Mouse (Mus musculus): ENCODE measurements around the gene Yars2. TPM values are rescaled to one million over a fixed set of nuclear protein-coding genes. Genes with fewer than 3 reads are reported as not detected.

Gene Yars2
- 51.2 and 54.3 TPM in 2 replicates for polyA plus RNA-seq (2016; fragmentation: Nextera tagmentation; extraction: Ambion mirVana)

DNA sequence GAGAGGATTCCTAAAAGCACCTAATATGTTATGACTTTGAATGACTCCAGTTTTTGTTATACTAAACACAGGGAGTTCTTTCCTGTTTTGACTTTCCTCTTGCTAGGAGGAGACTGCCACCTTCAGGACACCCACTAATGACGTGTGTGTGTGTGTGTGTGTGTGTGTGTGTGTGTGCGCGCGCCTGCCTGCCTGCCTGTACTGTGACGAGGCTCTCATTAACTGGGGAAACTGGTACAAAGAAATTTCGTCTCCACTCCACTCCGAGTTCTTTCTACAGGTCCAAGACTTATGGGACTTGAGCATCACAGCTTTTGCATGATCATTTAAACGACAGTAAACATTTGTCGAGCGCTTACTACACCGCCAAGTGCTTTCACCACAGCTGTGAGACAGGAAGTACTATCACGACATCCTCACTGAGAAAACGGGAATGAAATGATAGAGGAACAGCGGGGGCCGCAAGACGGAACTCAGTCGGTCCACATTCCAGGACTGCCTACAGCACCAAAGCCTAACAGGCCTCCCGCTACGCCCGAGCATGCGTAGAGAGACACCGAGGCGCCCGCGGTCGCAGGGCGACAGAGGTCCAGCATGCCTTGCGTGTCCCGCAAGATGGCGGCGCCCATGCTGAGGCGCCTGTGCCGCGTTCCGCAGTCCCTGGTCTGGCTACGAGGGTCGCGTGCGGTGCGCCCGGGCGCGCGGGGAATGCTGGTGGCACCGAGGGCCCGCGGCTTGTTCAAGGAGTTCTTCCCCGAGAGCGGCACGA lies at the start of gene Yars2:
Gene Yars2 (plus strand): TSS at position 597 of the 769 bp plus-strand sequence.
- peak within 1 kb of the TSS; percentile 90 for H3K4me2 ChIP-seq
- no peaks in the 10 kb centered on the region for H3K9me3 ChIP-seq (replicated peaks)
- ATAC-seq (ENCODE audit: insufficient number of reproducible peaks, low FRiP score), result peak; percentile 99
- H3K27ac ChIP-seq (ENCODE audit: poor library complexity, severe bottlenecking), result peak within 1 kb of the TSS; percentile 88
- peak within 1 kb of the TSS; percentile 86 for H3K9ac ChIP-seq
- peaks cover 13% of the 10 kb centered on the region for H3K36me3 ChIP-seq
- WGBS, result under 1% methylated on average over 50 of the region's 50 CpGs
- H3K27me3 ChIP-seq (replicated peaks), result no peaks in the 10 kb centered on the region
- H3K4me3 ChIP-seq, result peak within 1 kb of the TSS; percentile 84
- H3K4me1 ChIP-seq (replicated peaks), result peaks cover 9% of the 10 kb centered on the region

GRCm38 (mm10) chr16:16253326-16254074 lies 49.3 kb upstream of the Yars2 start:
- H3K27ac ChIP-seq (ENCODE audit: poor library complexity, severe bottlenecking), result peak overlapping the region; percentile 71
- H3K4me1 ChIP-seq (replicated peaks), result peaks cover 43% of the 10 kb centered on the region
- H3K9ac ChIP-seq, result peak overlapping the region; percentile 21; the same call in 1 of the 2 replicates
- H3K9me3 ChIP-seq (replicated peaks), result no peaks in the 10 kb centered on the region
- H3K4me2 ChIP-seq, result no peak overlapping the region
- ATAC-seq (ENCODE audit: insufficient number of reproducible peaks, low FRiP score), result peak; percentile 72
- H3K4me3 ChIP-seq, result no peak overlapping the region
- H3K27me3 ChIP-seq (replicated peaks), result no peaks in the 10 kb centered on the region
- 31% methylated on average over 4 of the region's 4 CpGs for WGBS
- H3K36me3 ChIP-seq, result peaks cover 33% of the 10 kb centered on the region

- Histone ChIP-seq H3K9me3 (replicated peaks) (no peaks in the 10 kb centered on the region), H3K9ac (no peak overlapping the region), H3K36me3 (peaks cover 39% of the 10 kb centered on the region), H3K4me2 (no peak overlapping the region), H3K27ac (ENCODE audit: poor library complexity, severe bottlenecking) (peak overlapping the region; percentile 87), H3K4me3 (no peak overlapping the region), H3K27me3 (replicated peaks) (no peaks in the 10 kb centered on the region), H3K4me1 (replicated peaks) (peaks cover 47% of the 10 kb centered on the region)
- ATAC-seq (ENCODE audit: insufficient number of reproducible peaks, low FRiP score), result no peak
- WGBS, result 58% methylated on average over 1 of the region's 1 CpGs
These were observed 47.5 kb upstream of the Yars2 start for GRCm38 (mm10) chr16:16255217-16255616.

DNA sequence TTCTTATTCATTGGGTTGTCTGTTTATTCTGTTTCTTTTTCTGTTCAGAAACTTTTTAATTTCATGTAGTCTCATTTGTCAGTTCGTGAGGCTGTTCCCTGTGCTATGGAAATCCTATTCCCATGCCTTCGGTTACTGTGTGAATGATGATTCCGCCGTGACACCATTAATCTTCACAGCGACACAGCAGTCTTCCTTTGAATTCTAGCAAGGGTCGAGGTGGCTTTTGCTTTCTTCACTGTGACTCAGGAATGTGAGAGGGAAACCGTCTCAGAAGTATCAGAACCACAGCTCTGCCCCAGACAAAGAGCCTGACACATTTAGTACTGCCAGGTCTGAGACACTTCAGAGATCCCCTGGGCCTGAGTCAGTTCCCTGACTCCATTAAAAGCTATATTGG lies 46.9 kb upstream of the Yars2 start:
- 33% methylated on average over 7 of the region's 7 CpGs for WGBS
- H3K4me3 ChIP-seq, result no peak overlapping the region
- H3K27ac ChIP-seq (ENCODE audit: poor library complexity, severe bottlenecking), result peak overlapping the region; percentile 86
- H3K9me3 ChIP-seq (replicated peaks), result no peaks in the 10 kb centered on the region
- H3K27me3 ChIP-seq (replicated peaks), result no peaks in the 10 kb centered on the region
- ATAC-seq (ENCODE audit: insufficient number of reproducible peaks, low FRiP score), result no peak
- peaks cover 42% of the 10 kb centered on the region for H3K36me3 ChIP-seq
- no peak overlapping the region for H3K4me2 ChIP-seq
- peaks cover 43% of the 10 kb centered on the region for H3K4me1 ChIP-seq (replicated peaks)
- H3K9ac ChIP-seq, result peak overlapping the region; percentile 0; the same call in 1 of the 2 replicates

- no peak overlapping the region for H3K9ac ChIP-seq
- peaks cover 45% of the 10 kb centered on the region for H3K36me3 ChIP-seq
These were observed 46.1 kb upstream of the Yars2 start for GRCm38 (mm10) chr16:16256672-16257071.

DNA sequence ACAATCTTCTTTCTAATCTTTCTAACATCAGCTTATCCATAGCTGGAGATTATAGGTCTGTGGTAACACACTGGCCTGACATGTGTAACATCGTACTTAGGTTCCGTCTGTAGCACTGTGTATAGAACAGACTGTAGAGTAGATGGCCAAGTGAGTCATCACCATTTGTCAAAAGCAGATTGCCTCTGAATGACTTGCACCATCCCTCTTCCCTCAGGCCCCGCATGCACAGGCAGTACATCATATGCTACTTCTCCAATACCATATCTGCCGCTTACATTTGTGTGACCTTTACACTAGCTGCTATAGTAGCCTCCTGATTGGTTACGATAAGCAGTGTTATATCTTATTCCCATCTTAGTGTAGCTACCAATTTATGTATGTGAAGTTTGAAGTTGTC lies 41.9 kb upstream of the Yars2 start:
- peaks cover 30% of the 10 kb centered on the region for H3K4me1 ChIP-seq (replicated peaks)
- no peak overlapping the region for H3K4me2 ChIP-seq
- no peaks in the 10 kb centered on the region for H3K9me3 ChIP-seq (replicated peaks)
- peaks cover 61% of the 10 kb centered on the region for H3K36me3 ChIP-seq
- WGBS, result 90% methylated on average over 5 of the region's 5 CpGs
- no peaks in the 10 kb centered on the region for H3K27me3 ChIP-seq (replicated peaks)
- no peak overlapping the region for H3K27ac ChIP-seq (ENCODE audit: poor library complexity, severe bottlenecking)
- H3K4me3 ChIP-seq, result no peak overlapping the region
- no peak for ATAC-seq (ENCODE audit: insufficient number of reproducible peaks, low FRiP score)
- no peak overlapping the region for H3K9ac ChIP-seq

More at GRCm38 (mm10) chr16:16256672-16257071, 46.1 kb upstream of the Yars2 start:
- peak; percentile 82 for ATAC-seq (ENCODE audit: insufficient number of reproducible peaks, low FRiP score)
- 5% methylated on average over 1 of the region's 1 CpGs for WGBS
- H3K9me3 ChIP-seq (replicated peaks), result no peaks in the 10 kb centered on the region
- H3K4me2 ChIP-seq, result peak overlapping the region; percentile 8; the same call in 1 of the 2 replicates
- no peak overlapping the region for H3K4me3 ChIP-seq
- peaks cover 43% of the 10 kb centered on the region for H3K4me1 ChIP-seq (replicated peaks)
- H3K27me3 ChIP-seq (replicated peaks), result no peaks in the 10 kb centered on the region
- H3K27ac ChIP-seq (ENCODE audit: poor library complexity, severe bottlenecking), result peak overlapping the region; percentile 93

- H3K4me3 ChIP-seq, result no peak overlapping the region
These were observed 41.3 kb upstream of the Yars2 start for GRCm38 (mm10) chr16:16261481-16261880.

DNA sequence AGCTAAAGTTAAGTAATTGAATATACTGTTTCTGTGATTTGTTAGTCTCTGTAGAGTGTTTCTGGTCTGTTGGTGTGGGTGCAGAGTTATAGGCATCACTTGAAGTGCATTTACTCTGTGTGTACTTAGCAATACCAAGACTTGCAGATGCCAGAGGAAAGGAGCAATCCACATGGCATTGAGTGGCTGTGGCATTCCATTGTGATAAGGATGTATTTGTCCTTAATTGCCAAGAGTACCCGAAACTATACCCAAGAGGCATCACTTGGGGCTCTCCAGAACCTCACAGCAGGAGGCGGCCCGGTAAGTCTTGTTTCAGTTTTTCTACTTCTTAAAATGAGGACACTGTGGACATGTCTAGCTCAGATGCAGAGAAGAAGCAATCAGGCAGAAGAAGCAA lies 40.3 kb upstream of the Yars2 start:
- H3K9me3 ChIP-seq (replicated peaks), result no peaks in the 10 kb centered on the region
- H3K4me3 ChIP-seq, result no peak overlapping the region
- peaks cover 18% of the 10 kb centered on the region for H3K4me1 ChIP-seq (replicated peaks)
- no peak overlapping the region for H3K27ac ChIP-seq (ENCODE audit: poor library complexity, severe bottlenecking)
- H3K27me3 ChIP-seq (replicated peaks), result no peaks in the 10 kb centered on the region
- no peak overlapping the region for H3K9ac ChIP-seq
- peaks cover 67% of the 10 kb centered on the region for H3K36me3 ChIP-seq
- 79% methylated on average over 3 of the region's 3 CpGs for WGBS
- no peak overlapping the region for H3K4me2 ChIP-seq
- no peak for ATAC-seq (ENCODE audit: insufficient number of reproducible peaks, low FRiP score)

More at GRCm38 (mm10) chr16:16261481-16261880, 41.3 kb upstream of the Yars2 start:
- peaks cover 61% of the 10 kb centered on the region for H3K36me3 ChIP-seq
- no peaks in the 10 kb centered on the region for H3K27me3 ChIP-seq (replicated peaks)
- H3K4me2 ChIP-seq, result no peak overlapping the region
- H3K9me3 ChIP-seq (replicated peaks), result no peaks in the 10 kb centered on the region
- no peak for ATAC-seq (ENCODE audit: insufficient number of reproducible peaks, low FRiP score)
- peaks cover 27% of the 10 kb centered on the region for H3K4me1 ChIP-seq (replicated peaks)
- no peak overlapping the region for H3K9ac ChIP-seq
- 87% methylated on average over 6 of the region's 6 CpGs for WGBS
- H3K27ac ChIP-seq (ENCODE audit: poor library complexity, severe bottlenecking), result no peak overlapping the region

- Histone ChIP-seq H3K27ac (ENCODE audit: poor library complexity, severe bottlenecking) (peak overlapping the region; percentile 15; the same call in 1 of the 2 replicates), H3K9ac (no peak overlapping the region), H3K4me3 (no peak overlapping the region), H3K9me3 (replicated peaks) (no peaks in the 10 kb centered on the region), H3K4me2 (no peak overlapping the region), H3K27me3 (replicated peaks) (no peaks in the 10 kb centered on the region), H3K4me1 (replicated peaks) (no peaks in the 10 kb centered on the region), H3K36me3 (peaks cover 56% of the 10 kb centered on the region)
- ATAC-seq (ENCODE audit: insufficient number of reproducible peaks, low FRiP score), result no peak
- WGBS, result 67% methylated on average over 3 of the region's 3 CpGs
These were observed 29.8 kb upstream of the Yars2 start for GRCm38 (mm10) chr16:16272978-16273377.

DNA sequence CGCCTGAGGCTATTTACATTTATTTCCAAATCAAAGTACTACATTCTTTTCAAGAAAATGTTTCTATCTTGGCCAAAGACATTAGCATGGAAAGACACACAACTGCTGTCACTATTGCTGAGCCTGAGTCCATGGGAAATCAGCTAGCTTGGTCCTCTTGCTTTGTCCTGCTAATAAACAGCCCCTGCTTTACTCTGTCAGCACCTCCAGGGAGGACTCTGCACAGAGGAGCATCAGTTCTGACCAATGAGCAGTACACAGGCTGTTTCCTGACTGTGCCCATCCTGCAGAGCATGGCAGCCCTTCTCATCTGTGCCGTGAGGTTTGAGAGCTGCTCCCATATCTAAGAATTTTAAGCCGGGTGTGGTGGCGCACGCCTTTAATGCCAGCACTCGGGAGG lies 29.0 kb upstream of the Yars2 start:
- Histone ChIP-seq H3K4me3 (no peak overlapping the region), H3K9ac (no peak overlapping the region), H3K36me3 (peaks cover 50% of the 10 kb centered on the region), H3K4me1 (replicated peaks) (peaks cover 4% of the 10 kb centered on the region), H3K27me3 (replicated peaks) (no peaks in the 10 kb centered on the region), H3K4me2 (no peak overlapping the region), H3K9me3 (replicated peaks) (no peaks in the 10 kb centered on the region), H3K27ac (ENCODE audit: poor library complexity, severe bottlenecking) (no peak overlapping the region)
- WGBS, result 75% methylated on average over 6 of the region's 6 CpGs
- ATAC-seq (ENCODE audit: insufficient number of reproducible peaks, low FRiP score), result no peak

DNA sequence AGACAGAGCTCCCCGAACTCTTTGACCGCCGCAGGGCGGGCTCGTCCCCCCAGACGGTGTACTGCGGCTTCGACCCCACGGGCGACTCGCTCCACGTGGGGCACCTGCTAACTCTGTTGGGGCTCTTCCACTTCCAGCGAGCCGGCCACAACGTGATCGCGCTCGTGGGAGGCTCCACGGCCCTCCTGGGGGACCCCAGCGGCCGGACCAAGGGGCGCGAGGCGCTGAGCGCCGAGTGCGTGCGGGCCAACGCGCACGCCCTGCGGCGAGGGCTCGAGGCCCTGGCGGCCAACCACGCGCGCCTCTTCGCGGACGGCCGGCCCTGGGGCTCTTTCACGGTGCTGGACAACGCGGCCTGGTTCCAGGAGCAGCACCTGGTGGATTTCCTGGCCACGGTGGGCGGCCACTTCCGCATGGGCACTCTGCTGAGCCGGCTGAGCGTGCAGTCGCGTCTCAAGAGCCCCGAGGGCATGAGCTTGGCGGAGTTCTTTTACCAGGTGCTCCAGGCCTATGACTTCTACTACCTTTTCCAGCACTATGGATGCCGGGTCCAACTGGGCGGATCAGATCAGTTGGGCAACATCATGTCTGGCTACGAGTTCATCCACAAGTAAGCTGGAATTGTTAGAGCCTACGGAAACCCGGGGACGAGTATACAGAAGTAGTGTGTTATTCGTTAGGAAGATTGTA lies 518 bp downstream of the Yars2 start:
- Histone ChIP-seq H3K9ac (peak overlapping the region; percentile 86), H3K27me3 (replicated peaks) (no peaks in the 10 kb centered on the region), H3K9me3 (replicated peaks) (no peaks in the 10 kb centered on the region), H3K4me1 (replicated peaks) (peaks cover 9% of the 10 kb centered on the region), H3K4me2 (peak overlapping the region; percentile 90), H3K4me3 (peak overlapping the region; percentile 84), H3K27ac (ENCODE audit: poor library complexity, severe bottlenecking) (peak overlapping the region; percentile 88), H3K36me3 (peaks cover 15% of the 10 kb centered on the region)
- peak; percentile 68 for ATAC-seq (ENCODE audit: insufficient number of reproducible peaks, low FRiP score)
- WGBS, result 0% methylated on average over 61 of the region's 61 CpGs

Data from heart, embryonic 12.5 days (tissue).